Mouse (Mus musculus) heart, embryonic 10.5 days (tissue): ENCODE results near the gene Angptl8. TPM values are rescaled to one million over a fixed set of nuclear protein-coding genes. Genes with fewer than 3 reads are reported as not detected.
A peak's percentile ranks its signal among the peaks of the same experiment; 100 is the strongest.

Experiments used
- DNase-seq: peaks from one replicate; pipeline ENCODE4 v3.0.0-alpha.2; 2017; ENCODE audit warnings: low spot score
- H3K27ac ChIP-seq: fragments of 300-500 bp; sonication (generic); 2 replicates; pipeline ENCODE4 v1.5.1; 2016; ENCODE audit warnings: mild to moderate bottlenecking
- H3K27me3 ChIP-seq: fragments of 300-500 bp; sonication (generic); 2 replicates; pipeline ENCODE4 v1.6.1; 2016; ENCODE audit warnings: mild to moderate bottlenecking; ENCODE audit not compliant: poor library complexity, insufficient read depth, severe bottlenecking
- H3K36me3 ChIP-seq: fragments of 300-500 bp; sonication (generic); 2 replicates; pipeline ENCODE4 v1.6.1; 2016; ENCODE audit warnings: mild to moderate bottlenecking, moderate library complexity
- H3K4me1 ChIP-seq: fragments of 300-500 bp; sonication (generic); 2 replicates; pipeline ENCODE4 v1.6.1; 2016; ENCODE audit warnings: mild to moderate bottlenecking
- H3K4me3 ChIP-seq: fragments of 300-500 bp; sonication (generic); 2 replicates; pipeline ENCODE4 v1.5.1; 2016; ENCODE audit warnings: mild to moderate bottlenecking, moderate library complexity
- H3K9me3 ChIP-seq: fragments of 300-500 bp; sonication (generic); 2 replicates; pipeline ENCODE4 v1.6.1; 2016; ENCODE audit warnings: mild to moderate bottlenecking, moderate library complexity
- WGBS: fragments of 180-500 bp; shearing (Covaris S2); methylation state at CpG from one replicate; pipeline ENCODE4 v1.1.7; 2016; 5-methylcytosine and 5-hydroxymethylcytosine counted together
- polyA plus RNA-seq: library from polyadenylated mRNA; unstranded; fragments of >200 nt; fragmentation: Nextera tagmentation; extraction: Ambion mirVana; gene quantifications from 2 replicates; pipeline ENCODE4 v1.2.1, GENCODE M21; 2016

Gene Angptl8
- polyA plus RNA-seq, 1 experiment from 2014 or later: 5.7 TPM

GRCm38 (mm10) chr9:21819181-21819729, 16.1 kb upstream of the Angptl8 start:
- no peak for DNase-seq
- Histone ChIP-seq H3K27me3 (no peaks in the 10 kb centered on the region), H3K4me3 (no peak overlapping the region), H3K27ac (no peak overlapping the region), H3K9me3 (no peaks in the 10 kb centered on the region), H3K4me1 (peaks cover 7% of the 10 kb centered on the region; the same call in 1 of the 2 replicates), H3K36me3 (peaks cover 81% of the 10 kb centered on the region)
- 92% methylated on average over 2 of the region's 2 CpGs for WGBS

GRCm38 (mm10) chr9:21820183-21820582, 15.1 kb upstream of the Angptl8 start:
- DNase-seq: no peak

GRCm38 (mm10) chr9:21822686-21823085, 12.6 kb upstream of the Angptl8 start:
- Histone ChIP-seq H3K4me3 (no peak overlapping the region), H3K27me3 (no peaks in the 10 kb centered on the region), H3K4me1 (peaks cover 11% of the 10 kb centered on the region), H3K27ac (no peak overlapping the region), H3K36me3 (peaks cover 72% of the 10 kb centered on the region), H3K9me3 (no peaks in the 10 kb centered on the region)
- WGBS: 87% methylated on average over 6 of the region's 6 CpGs
- DNase-seq: no peak

More at GRCm38 (mm10) chr9:21820183-21820582, 15.1 kb upstream of the Angptl8 start:
- WGBS: 84% methylated on average over 12 of the region's 12 CpGs
- Histone ChIP-seq H3K36me3 (peaks cover 82% of the 10 kb centered on the region), H3K9me3 (no peaks in the 10 kb centered on the region), H3K4me3 (no peak overlapping the region), H3K4me1 (peaks cover 11% of the 10 kb centered on the region), H3K27me3 (no peaks in the 10 kb centered on the region), H3K27ac (no peak overlapping the region)

- Histone ChIP-seq H3K4me1 (peaks cover 11% of the 10 kb centered on the region), H3K27me3 (no peaks in the 10 kb centered on the region), H3K4me3 (no peak overlapping the region), H3K9me3 (no peaks in the 10 kb centered on the region), H3K36me3 (peaks cover 72% of the 10 kb centered on the region), H3K27ac (no peak overlapping the region)
- DNase-seq: no peak
- 63% methylated on average over 4 of the region's 4 CpGs for WGBS
Measured at GRCm38 (mm10) chr9:21823957-21824356, 11.4 kb upstream of the Angptl8 start.

GRCm38 (mm10) chr9:21824366-21824765, 10.9 kb upstream of the Angptl8 start:
- Histone ChIP-seq H3K9me3 (no peaks in the 10 kb centered on the region), H3K4me1 (peaks cover 11% of the 10 kb centered on the region), H3K27ac (no peak overlapping the region), H3K27me3 (no peaks in the 10 kb centered on the region), H3K36me3 (peaks cover 74% of the 10 kb centered on the region), H3K4me3 (no peak overlapping the region)
- DNase-seq: no peak
- 65% methylated on average over 10 of the region's 10 CpGs for WGBS

- H3K36me3 ChIP-seq: peaks cover 85% of the 10 kb centered on the region
- peaks cover 7% of the 10 kb centered on the region for H3K4me1 ChIP-seq
- H3K27ac ChIP-seq: no peak overlapping the region
- no peak for DNase-seq
- H3K4me3 ChIP-seq: no peak overlapping the region
- H3K27me3 ChIP-seq: no peaks in the 10 kb centered on the region
- WGBS: 83% methylated on average over 14 of the region's 14 CpGs
- no peaks in the 10 kb centered on the region for H3K9me3 ChIP-seq
Measured at GRCm38 (mm10) chr9:21829834-21830460, 5.4 kb upstream of the Angptl8 start.

- WGBS: 75% methylated on average over 5 of the region's 5 CpGs
- Histone ChIP-seq H3K4me1 (peaks cover 1% of the 10 kb centered on the region; the same call in 1 of the 2 replicates), H3K27me3 (no peaks in the 10 kb centered on the region), H3K27ac (no peak overlapping the region), H3K9me3 (no peaks in the 10 kb centered on the region), H3K4me3 (no peak overlapping the region), H3K36me3 (peaks cover 85% of the 10 kb centered on the region)
- no peak for DNase-seq
Measured at GRCm38 (mm10) chr9:21830461-21830850, 4.9 kb upstream of the Angptl8 start.

- no peak overlapping the region for H3K4me3 ChIP-seq
- H3K9me3 ChIP-seq: no peaks in the 10 kb centered on the region
- 87% methylated on average over 11 of the region's 11 CpGs for WGBS
- no peaks in the 10 kb centered on the region for H3K27me3 ChIP-seq
- no peaks in the 10 kb centered on the region for H3K4me1 ChIP-seq
- H3K27ac ChIP-seq: no peak overlapping the region
- DNase-seq: no peak
- peaks cover 87% of the 10 kb centered on the region for H3K36me3 ChIP-seq
Measured at GRCm38 (mm10) chr9:21830936-21831335, 4.4 kb upstream of the Angptl8 start.

- no peaks in the 10 kb centered on the region for H3K4me1 ChIP-seq
- no peak overlapping the region for H3K27ac ChIP-seq
- no peaks in the 10 kb centered on the region for H3K27me3 ChIP-seq
- H3K4me3 ChIP-seq: no peak overlapping the region
- H3K9me3 ChIP-seq: no peaks in the 10 kb centered on the region
- DNase-seq: no peak
- H3K36me3 ChIP-seq: peaks cover 93% of the 10 kb centered on the region
- WGBS: 87% methylated on average over 20 of the region's 20 CpGs
Measured at GRCm38 (mm10) chr9:21831558-21832240, 3.6 kb upstream of the Angptl8 start.

GRCm38 (mm10) chr9:21837690-21838089, 2.4 kb downstream of the Angptl8 start:
- Histone ChIP-seq H3K9me3 (no peaks in the 10 kb centered on the region), H3K27me3 (no peaks in the 10 kb centered on the region), H3K27ac (no peak overlapping the region), H3K4me1 (peaks cover 8% of the 10 kb centered on the region), H3K4me3 (no peak overlapping the region), H3K36me3 (peaks cover 93% of the 10 kb centered on the region)
- 87% methylated on average over 2 of the region's 2 CpGs for WGBS
- DNase-seq: no peak

- peaks cover 95% of the 10 kb centered on the region for H3K36me3 ChIP-seq
- peak overlapping the region; percentile 44; the same call in 1 of the 2 replicates for H3K27ac ChIP-seq
- H3K27me3 ChIP-seq: no peaks in the 10 kb centered on the region
- peaks cover 21% of the 10 kb centered on the region for H3K4me1 ChIP-seq
- H3K4me3 ChIP-seq: no peak overlapping the region
- no peak for DNase-seq
- H3K9me3 ChIP-seq: no peaks in the 10 kb centered on the region
- WGBS: 55% methylated on average over 8 of the region's 8 CpGs
Measured at GRCm38 (mm10) chr9:21840115-21840787, 4.9 kb downstream of the Angptl8 start.

- Histone ChIP-seq H3K4me1 (peaks cover 30% of the 10 kb centered on the region), H3K27ac (no peak overlapping the region), H3K9me3 (no peaks in the 10 kb centered on the region), H3K4me3 (no peak overlapping the region), H3K36me3 (peaks cover 94% of the 10 kb centered on the region), H3K27me3 (no peaks in the 10 kb centered on the region)
- DNase-seq: no peak
- 90% methylated on average over 6 of the region's 6 CpGs for WGBS
Measured at GRCm38 (mm10) chr9:21841340-21841739, 6.0 kb downstream of the Angptl8 start.

- peaks cover 83% of the 10 kb centered on the region for H3K36me3 ChIP-seq
- no peaks in the 10 kb centered on the region for H3K27me3 ChIP-seq
- peak overlapping the region; percentile 64; the same call in 1 of the 2 replicates for H3K27ac ChIP-seq
- DNase-seq: no peak
- peaks cover 41% of the 10 kb centered on the region for H3K4me1 ChIP-seq
- no peak overlapping the region for H3K4me3 ChIP-seq
- H3K9me3 ChIP-seq: no peaks in the 10 kb centered on the region
- WGBS: 36% methylated on average over 5 of the region's 5 CpGs
Measured at GRCm38 (mm10) chr9:21842391-21842790, 7.1 kb downstream of the Angptl8 start.
